Mouse (Mus musculus) testis, adult 2 months (tissue): ENCODE measurements around the gene Usp12.

Experiments
- CTCF ChIP-seq: fragments of 200-500 bp; IDR thresholded peaks from 2 replicates; pipeline ENCODE4 v1.5.1; 2012; ENCODE audit warnings: low read depth, mild to moderate bottlenecking, inconsistent platforms, low read length, moderate library complexity; ENCODE audit not compliant: control insufficient read depth, insufficient read depth, insufficient replicate concordance
- POLR2A ChIP-seq: fragments of 200-500 bp; IDR thresholded peaks from 2 replicates; pipeline ENCODE4 v1.6.1; 2012; ENCODE audit warnings: low read depth, mild to moderate bottlenecking, inconsistent platforms, low read length, moderate library complexity; ENCODE audit not compliant: control insufficient read depth

DNA sequence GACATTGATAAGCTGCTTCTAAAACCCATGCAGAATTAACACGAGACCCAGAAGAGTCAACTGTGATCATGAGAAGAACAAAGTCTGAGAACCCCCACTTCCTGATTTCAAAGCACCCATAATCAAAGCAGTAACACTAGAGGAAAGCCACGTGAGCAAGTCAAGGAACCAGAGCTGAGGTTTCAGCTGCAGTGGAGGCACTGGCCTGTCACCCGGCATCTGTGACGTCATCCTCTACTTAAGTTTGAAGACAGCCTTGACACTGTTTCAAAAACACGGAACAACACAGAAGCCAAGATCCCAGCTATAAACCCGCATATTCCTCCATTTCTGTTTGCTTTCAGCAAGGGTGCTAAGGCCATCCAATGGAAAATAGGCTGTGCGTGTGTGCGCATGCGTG, 13.1 kb downstream of the Usp12 start:
- no peak for TF ChIP-seq POLR2A
- TF ChIP-seq CTCF, result no peak
